Mouse (Mus musculus) layer of hippocampus, postnatal 10 days (tissue): Measurements from ENCODE around the gene Mcemp1. TPM values are rescaled to one million over a fixed set of nuclear protein-coding genes. Genes with fewer than 3 reads are reported as not detected.

Source experiments
- DNase-seq, 2 experiments: peaks; one replicate each; pipeline ENCODE4 v3.0.0; 2021; ENCODE audit warnings: low spot score in 2 of 2
- total RNA-seq, 2 experiments: library from RNA; stranded (reverse); gene quantifications; 2 replicates each; pipeline ENCODE4 v1.2.3; 2021

Gene Mcemp1
- total RNA-seq, 2 experiments from 2014 or later = 0.38 to 0.39 TPM

GRCm38 (mm10) chr8:3671980-3672491, 6.5 kb downstream of the Mcemp1 start, which contains the start of gene Fcor:
Gene Fcor (minus strand): TSS chr8:3672362.
- DNase-seq = peak; percentile 90 to 94

- DNase-seq = no peak
These were observed 9.1 kb downstream of the Mcemp1 start for GRCm38 (mm10) chr8:3674671-3675070.

DNA sequence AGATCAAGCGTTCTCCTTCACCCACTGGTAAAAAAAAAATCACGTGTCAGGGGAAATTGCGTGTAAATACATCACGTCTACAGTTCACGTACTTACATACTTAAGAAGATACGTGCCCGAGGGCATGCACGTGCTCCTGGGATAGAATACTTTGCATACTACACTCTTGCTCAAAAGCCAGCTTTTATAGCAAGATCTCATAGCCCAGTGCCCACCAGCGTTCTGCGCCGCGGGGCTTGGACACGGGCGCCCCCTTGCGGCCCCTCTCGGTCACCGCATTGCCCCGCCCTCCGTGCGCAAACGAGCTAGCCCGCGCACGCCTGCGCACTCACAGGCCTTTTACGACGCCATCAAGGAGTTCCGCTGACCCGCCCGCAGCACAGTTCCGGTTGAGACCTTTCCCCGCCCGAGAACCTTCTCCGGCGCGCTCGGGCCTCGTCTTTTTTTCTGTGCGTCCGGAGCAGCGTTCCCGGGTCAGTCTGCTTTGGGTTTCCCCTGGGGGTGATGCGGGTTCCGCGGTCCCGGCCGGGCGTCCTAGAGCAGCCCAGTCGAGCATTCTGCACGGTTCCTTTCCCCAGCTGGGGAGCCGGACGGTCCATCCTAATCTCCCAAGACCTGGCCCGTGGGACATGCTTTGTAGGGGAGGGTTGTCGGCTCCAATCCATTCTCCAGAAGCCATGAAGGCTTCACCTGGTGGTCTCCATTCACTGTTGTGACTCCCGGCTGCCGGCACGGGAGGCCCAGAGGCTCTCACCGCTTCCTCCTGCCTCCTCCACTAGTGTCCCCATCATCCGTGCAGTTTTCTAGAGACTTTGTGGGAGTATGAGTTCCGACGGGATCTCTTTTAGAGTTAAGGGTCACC, 10.8 kb downstream of the Mcemp1 start, which contains the start of gene Trappc5:
Gene Trappc5 (plus strand): TSS at position 169 of the 862 bp plus-strand sequence.
- peak; percentile 96 to 97 for DNase-seq

- no peak for DNase-seq
These were observed 11.5 kb downstream of the Mcemp1 start for GRCm38 (mm10) chr8:3676993-3677579.

DNA sequence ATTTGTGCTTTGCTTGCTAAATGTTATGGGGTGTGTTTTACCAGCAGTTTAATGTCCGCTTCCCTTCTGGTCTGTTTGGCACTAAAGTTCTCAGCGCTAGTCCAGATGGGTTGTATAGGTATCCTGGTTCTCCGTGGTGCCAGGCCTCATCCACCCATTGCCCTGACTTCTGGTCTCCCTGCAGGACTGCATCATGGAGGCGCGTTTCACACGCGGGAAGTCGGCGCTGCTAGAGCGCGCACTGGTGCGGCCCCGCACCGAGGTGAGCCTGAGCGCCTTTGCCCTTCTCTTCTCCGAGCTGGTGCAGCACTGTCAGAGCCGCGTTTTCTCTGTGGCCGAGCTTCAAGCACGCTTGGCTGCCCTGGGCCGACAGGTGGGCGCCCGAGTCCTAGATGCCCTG, 13.3 kb downstream of the Mcemp1 start:
- DNase-seq = no peak

DNA sequence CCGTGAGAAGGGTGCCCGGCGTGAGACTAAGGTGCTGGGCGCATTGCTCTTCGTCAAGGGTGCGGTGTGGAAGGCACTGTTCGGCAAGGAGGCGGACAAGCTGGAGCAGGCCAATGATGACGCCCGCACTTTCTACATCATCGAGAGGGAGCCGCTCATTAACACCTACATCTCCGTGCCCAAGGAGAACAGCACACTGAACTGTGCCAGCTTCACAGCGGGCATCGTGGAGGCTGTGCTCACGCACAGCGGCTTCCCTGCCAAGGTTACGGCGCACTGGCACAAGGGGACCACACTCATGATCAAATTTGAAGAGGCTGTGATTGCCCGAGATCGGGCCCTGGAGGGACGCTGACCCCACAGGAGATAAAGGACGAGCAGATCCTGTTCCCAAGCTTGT, 13.7 kb downstream of the Mcemp1 start:
- DNase-seq = no peak

GRCm38 (mm10) chr8:3679656-3680055, 14.1 kb downstream of the Mcemp1 start:
- no peak for DNase-seq

DNA sequence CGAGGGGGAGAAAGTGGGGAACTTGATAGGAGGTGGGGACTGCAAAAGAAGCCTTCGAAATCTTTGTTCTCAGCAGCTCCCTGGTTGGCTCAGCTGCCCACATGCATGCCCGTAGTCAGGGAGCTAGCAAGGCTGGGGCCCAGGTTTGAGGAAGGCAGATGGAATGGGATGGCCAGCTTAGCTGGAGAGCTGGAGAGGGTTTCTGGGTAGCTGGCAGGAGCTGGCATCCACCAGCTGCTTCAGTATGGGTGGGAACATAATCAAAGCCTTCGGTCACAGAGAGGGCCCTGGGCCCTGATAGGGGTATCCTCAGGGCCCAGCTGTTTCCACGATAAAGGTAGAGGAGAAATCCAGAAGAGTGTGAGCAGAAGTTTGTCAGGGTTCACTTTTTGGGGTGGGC, 16.9 kb downstream of the Mcemp1 start:
- peak; percentile 17 to 19 for DNase-seq

GRCm38 (mm10) chr8:3683408-3684176, 18.0 kb downstream of the Mcemp1 start:
- peak in 1 of 2 experiments; percentile 22 for DNase-seq

DNA sequence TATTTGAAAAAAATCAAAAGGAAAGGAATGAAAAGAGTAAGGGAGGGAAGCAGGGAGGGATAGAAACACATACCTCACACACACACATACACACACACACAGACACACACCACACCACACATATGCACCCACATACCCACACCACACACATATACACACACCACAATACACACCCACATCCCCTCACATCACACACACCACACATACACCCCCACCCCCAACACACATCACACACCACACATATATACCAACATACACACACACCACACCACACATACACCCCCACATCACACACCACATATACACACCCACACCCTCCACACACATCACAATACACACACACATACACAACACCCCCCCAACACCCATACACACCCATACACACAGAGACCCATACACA, 19.0 kb downstream of the Mcemp1 start:
- DNase-seq = no peak

GRCm38 (mm10) chr8:3685422-3685821, 19.9 kb downstream of the Mcemp1 start:
- DNase-seq = no peak

GRCm38 (mm10) chr8:3687537-3687936, 22.0 kb downstream of the Mcemp1 start:
- no peak for DNase-seq

DNA sequence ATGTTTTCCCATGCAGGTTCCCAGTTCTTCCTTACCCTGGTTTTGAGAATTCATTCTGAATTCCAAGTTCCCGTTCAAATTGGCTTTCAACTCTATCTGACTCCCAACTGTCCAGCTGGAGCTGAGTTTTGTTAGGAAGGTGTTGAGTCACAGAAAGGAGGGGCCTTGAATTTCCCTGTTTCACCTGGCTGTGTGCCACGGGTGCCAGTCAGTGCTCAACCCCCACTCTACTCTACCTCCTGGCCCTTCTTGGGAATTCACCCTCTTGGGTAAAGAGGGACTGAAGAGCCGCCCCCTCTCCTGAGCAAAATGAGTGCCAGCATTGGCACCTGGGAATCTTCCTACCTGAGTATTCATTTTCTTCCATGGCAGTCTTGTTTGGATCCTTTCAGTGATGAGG, 25.2 kb downstream of the Mcemp1 start:
- DNase-seq = no peak

DNA sequence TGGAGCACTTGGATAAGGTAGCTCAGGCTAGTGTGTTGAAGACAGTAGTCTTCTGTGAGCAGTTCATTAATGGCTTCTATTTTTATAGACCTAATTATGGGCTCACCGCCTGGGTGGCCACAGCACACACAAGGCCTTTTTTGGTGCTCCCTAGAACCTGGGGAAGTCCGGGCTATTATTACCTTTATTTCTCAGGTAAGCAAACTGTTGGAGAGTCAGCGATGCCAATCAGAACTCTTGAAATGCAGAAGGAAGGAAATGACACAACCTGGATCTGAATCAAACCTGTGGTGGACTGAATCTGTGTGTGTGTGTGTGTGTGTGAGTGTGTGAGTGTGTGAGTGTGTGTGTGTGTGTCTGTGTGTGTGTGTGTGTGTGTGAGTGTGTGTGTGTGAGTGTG, 28.6 kb downstream of the Mcemp1 start, which contains the start of gene Fcer2a:
Gene Fcer2a (minus strand): TSS at position 55 of the 400 bp plus-strand sequence.
- no peak for DNase-seq

GRCm38 (mm10) chr8:3701491-3701890, 35.9 kb downstream of the Mcemp1 start:
- DNase-seq = no peak

DNA sequence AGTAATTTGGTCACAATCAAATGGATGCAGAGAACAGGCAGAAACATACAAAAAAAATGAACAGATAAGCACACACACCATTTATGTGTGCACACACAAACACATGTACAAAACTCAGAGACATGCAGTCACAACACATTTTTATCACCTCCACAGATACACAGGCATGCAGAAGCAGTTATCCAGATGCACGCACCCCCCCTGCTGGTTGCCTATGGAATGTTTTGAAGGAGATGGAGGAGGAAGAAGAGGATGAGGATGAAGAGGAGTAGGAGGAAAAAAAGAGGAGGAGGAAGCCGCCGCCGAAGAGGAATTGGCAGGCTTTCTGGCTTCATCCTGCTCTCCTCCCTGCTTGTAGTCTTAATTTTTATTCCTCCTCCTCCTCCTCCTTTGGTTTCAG, 40.2 kb downstream of the Mcemp1 start:
- DNase-seq = no peak

DNA sequence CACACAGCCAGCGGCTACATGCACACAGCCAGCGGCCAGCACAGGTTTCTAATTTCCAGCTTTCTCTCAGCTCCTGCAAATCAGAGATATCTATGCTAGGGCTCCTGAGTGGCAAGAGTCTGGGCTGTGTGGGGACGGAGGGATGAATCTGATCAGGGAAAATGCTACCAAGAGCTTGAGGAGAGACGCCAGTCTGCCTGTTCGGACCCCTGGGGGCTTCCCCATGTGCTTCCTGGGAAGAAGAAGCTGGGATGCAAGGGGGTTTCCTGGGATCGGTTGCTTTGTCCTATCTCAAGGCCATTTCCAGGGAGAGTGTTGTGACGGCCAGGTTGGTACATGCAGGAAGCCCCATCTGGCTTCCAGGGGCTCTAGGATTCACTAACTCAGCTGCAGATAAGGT, 42.1 kb downstream of the Mcemp1 start:
- DNase-seq = no peak

- no peak for DNase-seq
These were observed 44.8 kb downstream of the Mcemp1 start for GRCm38 (mm10) chr8:3710312-3710711.

GRCm38 (mm10) chr8:3711646-3712045, 46.1 kb downstream of the Mcemp1 start:
- DNase-seq = no peak

- DNase-seq = no peak
These were observed 51.9 kb downstream of the Mcemp1 start for GRCm38 (mm10) chr8:3717321-3717954.

GRCm38 (mm10) chr8:3718559-3718958, 53.0 kb downstream of the Mcemp1 start:
- peak; percentile 57 to 67 for DNase-seq
